Mouse (Mus musculus): ENCODE measurements around the gene Capn11.
A peak's percentile ranks its signal among the peaks of the same experiment; 100 is the strongest.

DNA sequence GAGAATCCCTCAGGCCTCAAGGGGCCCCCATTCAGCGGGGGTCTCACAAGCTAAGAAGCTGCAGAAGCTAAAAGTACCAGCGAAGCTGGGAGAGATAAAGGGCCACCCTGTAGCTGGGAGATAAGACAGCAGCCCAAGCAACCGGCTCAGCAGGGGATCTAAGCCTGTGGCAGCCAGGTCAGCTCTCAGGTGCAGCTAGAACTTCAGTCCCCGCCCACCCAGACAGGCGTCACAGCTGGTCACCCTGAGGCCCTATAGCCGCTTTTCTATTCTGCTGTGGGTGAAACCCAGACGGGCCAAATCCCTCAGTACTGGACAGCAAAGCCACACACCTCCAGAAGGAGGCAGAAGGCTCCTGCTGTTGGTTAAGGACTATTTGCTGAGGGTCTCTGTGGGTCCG, 65.6 kb downstream of the Capn11 start:
- peak; percentile 66 for TF ChIP-seq CTCF (IDR thresholded peaks at IDR 0.05; ENCODE audit: low read depth, low read length)
- TF ChIP-seq POLR2A (IDR thresholded peaks at IDR 0.05; ENCODE audit: extremely low read depth, insufficient read depth, low read length) = peak; percentile 80; the same call in 1 of the 2 replicates
